Comparison of ENCODE assay signal across 19 mouse cellular contexts in genomic region chr14:31230442-31230841, GRCm38 (mm10). TPM values are rescaled to one million over a fixed set of nuclear protein-coding genes. Genes with fewer than 3 reads are reported as not detected.
DNase-seq lines count a peak whose midpoint lies in the region; ATAC-seq and TF ChIP-seq lines count a peak whose summit lies in the region.
"Had no signal": no experiment of that assay in that cellular context is flagged by ENCODE, and none has a peak within 500 bp of the region (broad histone marks: within the 10 kb centered on the region; RNA-seq: fewer than 3 reads in every experiment).

No protein-coding gene starts in this region.

- H3K27me3 ChIP-seq in heart, embryonic 15.5 days: no peaks in the 10 kb centered on the region
- H3K27me3 ChIP-seq in liver, embryonic 14.5 days (ENCODE audit: control insufficient read depth, insufficient read depth, low read length): no peaks in the 10 kb centered on the region; the same call in 1 of the 2 replicates
- no peaks in the 10 kb centered on the region; the same call in 1 of the 2 replicates for H3K27me3 ChIP-seq in liver, embryonic 11.5 days (replicated peaks; ENCODE audit: control insufficient read depth, insufficient read depth, low read length)
- H3K27me3 ChIP-seq in embryonic facial prominence, embryonic 10.5 days (replicated peaks; ENCODE audit: low read depth, poor library complexity, severe bottlenecking): no peaks in the 10 kb centered on the region
- H3K27me3 ChIP-seq: intestine, embryonic 15.5 days; limb, embryonic 15.5 days; neural tube, embryonic 12.5 days had no signal

- intact Hi-C loops in gastrocnemius, adult 2 months (cut with DNase I): no loop called here

- no peaks in the 10 kb centered on the region for H3K36me3 ChIP-seq in heart, embryonic 15.5 days
- no peaks in the 10 kb centered on the region for H3K36me3 ChIP-seq in liver, embryonic 14.5 days (replicated peaks; ENCODE audit: control insufficient read depth, insufficient read depth, low read depth)
- H3K36me3 ChIP-seq in liver, embryonic 11.5 days (ENCODE audit: control insufficient read depth, insufficient read depth, low read length): no peaks in the 10 kb centered on the region
- no peaks in the 10 kb centered on the region for H3K36me3 ChIP-seq in embryonic facial prominence, embryonic 10.5 days (replicated peaks)
- H3K36me3 ChIP-seq: intestine, embryonic 15.5 days; limb, embryonic 15.5 days; neural tube, embryonic 12.5 days had no signal

- DNase-seq in gastrocnemius, adult 2 months: no peak
- no peak for DNase-seq in gastrocnemius, adult 18-20 months (ENCODE audit: low spot score)
- DNase-seq in heart, adult 11 months: no peak
- no peak for DNase-seq in liver, embryonic 14.5 days (ENCODE audit: low read depth in 3 of 3, low spot score in 3 of 3)
- DNase-seq in liver, embryonic 11.5 days (ENCODE audit: low spot score): no peak
- DNase-seq in embryonic facial prominence, embryonic 10.5 days (ENCODE audit: low spot score): no peak
- DNase-seq in liver: no peak
- DNase-seq: adrenal gland, adult 8-10 months; cerebellum, adult 8-10 months; kidney, postnatal 4 days; lung, embryonic 14.5 days; thymus, adult 2 months had no signal

- TF ChIP-seq EP300 in liver, embryonic 14.5 days (IDR thresholded peaks at IDR 0.05; ENCODE audit: low read depth): no peak

- no peak overlapping the region for H3K9ac ChIP-seq in heart, embryonic 15.5 days
- no peak overlapping the region for H3K9ac ChIP-seq in liver, embryonic 14.5 days (replicated peaks)
- H3K9ac ChIP-seq in liver, embryonic 11.5 days (ENCODE audit: low read depth, low read length): no peak overlapping the region
- H3K9ac ChIP-seq: hindbrain, embryonic 14.5 days; intestine, embryonic 15.5 days; limb, embryonic 15.5 days; lung, embryonic 14.5 days; neural tube, embryonic 12.5 days had no signal

- no peaks in the 10 kb centered on the region for H3K9me3 ChIP-seq in heart, embryonic 15.5 days (replicated peaks)
- no peaks in the 10 kb centered on the region for H3K9me3 ChIP-seq in liver, embryonic 14.5 days (ENCODE audit: control insufficient read depth, low read length)
- no peaks in the 10 kb centered on the region for H3K9me3 ChIP-seq in liver, embryonic 11.5 days (ENCODE audit: control insufficient read depth, low read length)
- no peaks in the 10 kb centered on the region for H3K9me3 ChIP-seq in embryonic facial prominence, embryonic 10.5 days
- H3K9me3 ChIP-seq: intestine, embryonic 15.5 days; limb, embryonic 15.5 days; neural tube, embryonic 12.5 days had no signal

- H3K27ac ChIP-seq in gastrocnemius, adult 2 months: peak overlapping the region; percentile 81
- H3K27ac ChIP-seq in heart, embryonic 15.5 days: peak overlapping the region; percentile 40
- H3K27ac ChIP-seq in liver, embryonic 14.5 days: no peak overlapping the region
- H3K27ac ChIP-seq in liver, embryonic 11.5 days (ENCODE audit: low read depth, low read length): no peak overlapping the region
- peak overlapping the region; percentile 36; the same call in 1 of the 2 replicates for H3K27ac ChIP-seq in embryonic facial prominence, embryonic 10.5 days (replicated peaks)
- H3K27ac ChIP-seq: hindbrain, embryonic 14.5 days; intestine, embryonic 15.5 days; limb, embryonic 15.5 days; neural tube, embryonic 12.5 days had no signal

- ATAC-seq in heart, embryonic 15.5 days (replicated peaks; ENCODE audit: insufficient number of reproducible peaks, insufficient read depth, low FRiP score, low read depth): no peak
- ATAC-seq in liver, embryonic 14.5 days (ENCODE audit: insufficient read depth): no peak
- no peak for ATAC-seq in liver, embryonic 11.5 days (replicated peaks; ENCODE audit: low FRiP score)
- ATAC-seq: intestine, embryonic 15.5 days had no signal

- H3K4me1 ChIP-seq in heart, embryonic 15.5 days (replicated peaks): peaks cover 69% of the 10 kb centered on the region
- peaks cover 0 to 7% of the 10 kb centered on the region in 2 experiments; a peak in 2 of 4 replicates for H3K4me1 ChIP-seq in liver, embryonic 14.5 days (replicated peaks; ENCODE audit: control insufficient read depth in 2 of 2, insufficient read depth in 2 of 2, low read length in 1 of 2)
- peaks cover 9% of the 10 kb centered on the region; the same call in 1 of the 2 replicates for H3K4me1 ChIP-seq in liver, embryonic 11.5 days (replicated peaks; ENCODE audit: control insufficient read depth, insufficient read depth, low read length)
- peaks cover 46% of the 10 kb centered on the region for H3K4me1 ChIP-seq in embryonic facial prominence, embryonic 10.5 days

- no peak for TF ChIP-seq CTCF in gastrocnemius, adult 2 months (IDR thresholded peaks at IDR 0.05)
- TF ChIP-seq CTCF in liver, embryonic 14.5 days (IDR thresholded peaks at IDR 0.05; ENCODE audit: low read depth): 0 out of 2 replicates have a peak, but pooled peaks have one; percentile 2

- 47% methylated on average over 8 of the region's 8 CpGs for WGBS in heart, embryonic 15.5 days
- 52% methylated on average over 8 of the region's 8 CpGs for WGBS in liver, embryonic 14.5 days (ENCODE audit: insufficient replicate concordance)
- WGBS in liver, embryonic 11.5 days: 70% methylated on average over 8 of the region's 8 CpGs
- 68% methylated on average over 8 of the region's 8 CpGs for WGBS in embryonic facial prominence, embryonic 10.5 days

- no peak overlapping the region for H3K4me3 ChIP-seq in gastrocnemius, adult 2 months
- H3K4me3 ChIP-seq in heart, embryonic 15.5 days: no peak overlapping the region
- no peak overlapping the region for H3K4me3 ChIP-seq in liver, embryonic 14.5 days (ENCODE audit: insufficient read depth in 1 of 2, low read depth in 2 of 2, low read length in 2 of 2)
- H3K4me3 ChIP-seq in liver, embryonic 11.5 days (ENCODE audit: low read depth, low read length): no peak overlapping the region
- H3K4me3 ChIP-seq in embryonic facial prominence, embryonic 10.5 days: no peak overlapping the region
- H3K4me3 ChIP-seq: intestine, embryonic 15.5 days; limb, embryonic 15.5 days; neural tube, embryonic 12.5 days had no signal

- no peak overlapping the region for H3K4me2 ChIP-seq in heart, embryonic 15.5 days
- no peak overlapping the region for H3K4me2 ChIP-seq in liver, embryonic 14.5 days (ENCODE audit: low read depth)
- H3K4me2 ChIP-seq in liver, embryonic 11.5 days: no peak overlapping the region
- H3K4me2 ChIP-seq: hindbrain, embryonic 14.5 days; intestine, embryonic 15.5 days; limb, embryonic 15.5 days; lung, embryonic 14.5 days; neural tube, embryonic 12.5 days had no signal

RNA-seq across cellular contexts. Expression of gene Sema3g, which starts 12.8 kb away (rescaled TPM):
- total RNA-seq in gastrocnemius, adult 2 months (2021): 1 to 10 TPM; 7.0 to 8.3 TPM
- 1 to 10 TPM; 5.8 to 7.0 TPM for total RNA-seq in gastrocnemius, adult 18-20 months (2021)
- polyA plus RNA-seq in heart, embryonic 15.5 days (2015; fragmentation: Nextera tagmentation; extraction: Ambion mirVana): 0.60 and 0.83 TPM in 2 replicates
- 0.06 and 0.15 TPM in 2 replicates for polyA plus RNA-seq in liver, embryonic 14.5 days (2012; rRNA removed)
- polyA plus RNA-seq in liver, embryonic 14.5 days (2014; fragmentation: Nextera tagmentation; extraction: Ambion mirVana): 0.05 TPM in 1 of 2 replicates, not detected in the other
- polyA plus RNA-seq in liver, embryonic 11.5 days (2014; fragmentation: Nextera tagmentation; extraction: Ambion mirVana): 0.10 TPM in 1 of 2 replicates, not detected in the other
- 0.76 and 0.79 TPM in 2 replicates for polyA plus RNA-seq in embryonic facial prominence, embryonic 10.5 days (2016; fragmentation: Nextera tagmentation; extraction: Ambion mirVana)
- total RNA-seq: common myeloid progenitor, adult 5-6 weeks; megakaryocyte-erythroid progenitor cell, adult 5-6 weeks had no signal

RNA-seq across cellular contexts. Expression of gene Nisch, which starts 13.7 kb away (rescaled TPM):
- total RNA-seq in gastrocnemius, adult 2 months (2021): 10 to 100 TPM; 60.8 to 70.3 TPM
- 10 to 100 TPM; 52.3 to 59.6 TPM for total RNA-seq in gastrocnemius, adult 18-20 months (2021)
- polyA plus RNA-seq in heart, embryonic 15.5 days (2015; fragmentation: Nextera tagmentation; extraction: Ambion mirVana): 287 and 381 TPM in 2 replicates
- 71.1 and 73.9 TPM in 2 replicates for polyA plus RNA-seq in liver, embryonic 14.5 days (2012; rRNA removed)
- polyA plus RNA-seq in liver, embryonic 14.5 days (2014; fragmentation: Nextera tagmentation; extraction: Ambion mirVana): 50.3 and 61.1 TPM in 2 replicates
- polyA plus RNA-seq in liver, embryonic 11.5 days (2014; fragmentation: Nextera tagmentation; extraction: Ambion mirVana): 228 and 245 TPM in 2 replicates
- 476 and 493 TPM in 2 replicates for polyA plus RNA-seq in embryonic facial prominence, embryonic 10.5 days (2016; fragmentation: Nextera tagmentation; extraction: Ambion mirVana)

RNA-seq across cellular contexts. Expression of gene Phf7, which starts 20.7 kb away (rescaled TPM):
- total RNA-seq in gastrocnemius, adult 2 months (2021): 1 to 10 TPM; 7.3 to 8.9 TPM
- 10 to 100 TPM in 1 of 2 experiments, 1 to 10 TPM in 1; 9.2 to 10.8 TPM for total RNA-seq in gastrocnemius, adult 18-20 months (2021)
- 7.9 and 8.3 TPM in 2 replicates for polyA plus RNA-seq in heart, embryonic 15.5 days (2015; fragmentation: Nextera tagmentation; extraction: Ambion mirVana)
- 2.1 and 3.1 TPM in 2 replicates for polyA plus RNA-seq in liver, embryonic 14.5 days (2012; rRNA removed)
- 6.0 and 7.5 TPM in 2 replicates for polyA plus RNA-seq in liver, embryonic 14.5 days (2014; fragmentation: Nextera tagmentation; extraction: Ambion mirVana)
- 14.9 and 15.0 TPM in 2 replicates for polyA plus RNA-seq in liver, embryonic 11.5 days (2014; fragmentation: Nextera tagmentation; extraction: Ambion mirVana)
- 12.0 and 12.8 TPM in 2 replicates for polyA plus RNA-seq in embryonic facial prominence, embryonic 10.5 days (2016; fragmentation: Nextera tagmentation; extraction: Ambion mirVana)

RNA-seq across cellular contexts. Expression of gene Bap1, which starts 20.8 kb away (rescaled TPM):
- 10 to 100 TPM; 46.7 to 48.0 TPM for total RNA-seq in gastrocnemius, adult 2 months (2021)
- 10 to 100 TPM; 40.7 to 46.8 TPM for total RNA-seq in gastrocnemius, adult 18-20 months (2021)
- polyA plus RNA-seq in heart, embryonic 15.5 days (2015; fragmentation: Nextera tagmentation; extraction: Ambion mirVana): 43.2 and 59.0 TPM in 2 replicates
- polyA plus RNA-seq in liver, embryonic 14.5 days (2012; rRNA removed): 22.1 and 24.4 TPM in 2 replicates
- 28.0 and 30.6 TPM in 2 replicates for polyA plus RNA-seq in liver, embryonic 14.5 days (2014; fragmentation: Nextera tagmentation; extraction: Ambion mirVana)
- 77.2 and 84.4 TPM in 2 replicates for polyA plus RNA-seq in liver, embryonic 11.5 days (2014; fragmentation: Nextera tagmentation; extraction: Ambion mirVana)
- polyA plus RNA-seq in embryonic facial prominence, embryonic 10.5 days (2016; fragmentation: Nextera tagmentation; extraction: Ambion mirVana): 139 and 144 TPM in 2 replicates

RNA-seq across cellular contexts. Expression of gene Tnnc1, which starts 22.3 kb away (rescaled TPM):
- 1,000 to 10,000 TPM in 1 of 2 experiments, 100 to 1,000 TPM in 1; 386 to 1,185 TPM for total RNA-seq in gastrocnemius, adult 2 months (2021)
- 100 to 1,000 TPM; 566 to 705 TPM for total RNA-seq in gastrocnemius, adult 18-20 months (2021)
- 3,799 and 4,649 TPM in 2 replicates for polyA plus RNA-seq in heart, embryonic 15.5 days (2015; fragmentation: Nextera tagmentation; extraction: Ambion mirVana)
- 18.2 and 22.2 TPM in 2 replicates for polyA plus RNA-seq in liver, embryonic 14.5 days (2012; rRNA removed)
- 37.5 and 41.2 TPM in 2 replicates for polyA plus RNA-seq in liver, embryonic 14.5 days (2014; fragmentation: Nextera tagmentation; extraction: Ambion mirVana)
- polyA plus RNA-seq in liver, embryonic 11.5 days (2014; fragmentation: Nextera tagmentation; extraction: Ambion mirVana): 17.6 and 39.0 TPM in 2 replicates
- 3.0 and 6.2 TPM in 2 replicates for polyA plus RNA-seq in embryonic facial prominence, embryonic 10.5 days (2016; fragmentation: Nextera tagmentation; extraction: Ambion mirVana)
- total RNA-seq: common myeloid progenitor, adult 5-6 weeks had no signal

Comparison
In these comparisons a context has a peak if more than half of its experiments do, and no peak if none do; other contexts are left out.
1. H3K27ac ChIP-seq: peak in gastrocnemius, adult 2 months (single experiment), heart, embryonic 15.5 days (single experiment) and embryonic facial prominence, embryonic 10.5 days (single experiment); none in liver, embryonic 14.5 days (single experiment) and liver, embryonic 11.5 days (single experiment).